Mouse (Mus musculus) layer of hippocampus, postnatal 14 days (tissue): ENCODE results near the gene Ttc9. TPM values are rescaled to one million over a fixed set of nuclear protein-coding genes. Genes with fewer than 3 reads are reported as not detected.

Experiments used
- DNase-seq, 2 experiments: peaks; one replicate each; pipeline ENCODE4 v3.0.0; 2021 to 2022; ENCODE audit warnings: low spot score in 2 of 2, mixed read lengths in 1 of 2
- total RNA-seq, 2 experiments: library from RNA; stranded (reverse); gene quantifications; 2 replicates each; pipeline ENCODE4 v1.2.3; 2021

Gene Ttc9
- total RNA-seq, 2 experiments from 2014 or later, result 49.8 to 50.4 TPM

GRCm38 (mm10) chr12:81653344-81653743, 22.3 kb downstream of the Ttc9 start:
- peak; percentile 16 to 42 for DNase-seq

DNA sequence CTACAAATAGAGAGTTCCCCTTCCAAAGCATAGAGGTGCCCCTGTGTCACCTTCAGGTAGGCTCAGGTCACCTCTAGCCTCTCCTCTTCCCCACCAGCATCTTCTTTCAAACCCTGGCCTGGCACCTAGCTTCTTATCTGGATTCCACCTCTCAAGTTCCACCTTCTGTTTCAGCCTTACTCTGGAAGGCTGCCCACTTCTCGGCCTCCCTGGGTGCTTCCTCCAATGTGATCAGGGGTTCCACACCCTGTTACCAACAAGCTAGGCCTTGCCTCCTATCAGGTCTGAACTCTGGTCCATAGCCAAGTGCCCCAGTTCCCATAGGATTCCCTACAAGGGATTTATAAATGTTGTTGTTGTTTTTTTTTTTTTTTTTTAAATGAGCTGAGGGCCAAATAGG, 26.3 kb downstream of the Ttc9 start:
- no peak for DNase-seq

DNA sequence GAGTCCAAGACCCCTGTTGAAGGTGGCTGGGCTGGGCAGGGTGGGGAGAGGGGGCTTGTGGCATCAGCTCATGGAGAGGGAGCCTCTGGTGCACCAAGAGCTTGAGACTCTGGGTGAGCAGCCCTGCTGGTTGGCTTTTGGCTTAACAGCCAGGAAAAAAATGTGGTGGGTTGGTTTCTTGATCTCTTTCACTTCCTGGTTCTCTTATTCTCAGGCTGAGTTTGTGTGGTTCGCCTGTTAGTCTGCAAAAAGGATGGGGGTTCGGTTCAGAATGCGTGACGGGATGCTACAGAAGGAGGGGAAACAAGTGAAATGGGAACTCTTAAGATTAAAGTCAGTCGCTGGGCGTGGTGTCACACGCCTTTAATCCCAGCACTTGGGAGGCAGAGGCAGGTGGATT, 27.0 kb downstream of the Ttc9 start:
- no peak for DNase-seq

GRCm38 (mm10) chr12:81662076-81662475, 31.0 kb downstream of the Ttc9 start:
- no peak for DNase-seq

DNA sequence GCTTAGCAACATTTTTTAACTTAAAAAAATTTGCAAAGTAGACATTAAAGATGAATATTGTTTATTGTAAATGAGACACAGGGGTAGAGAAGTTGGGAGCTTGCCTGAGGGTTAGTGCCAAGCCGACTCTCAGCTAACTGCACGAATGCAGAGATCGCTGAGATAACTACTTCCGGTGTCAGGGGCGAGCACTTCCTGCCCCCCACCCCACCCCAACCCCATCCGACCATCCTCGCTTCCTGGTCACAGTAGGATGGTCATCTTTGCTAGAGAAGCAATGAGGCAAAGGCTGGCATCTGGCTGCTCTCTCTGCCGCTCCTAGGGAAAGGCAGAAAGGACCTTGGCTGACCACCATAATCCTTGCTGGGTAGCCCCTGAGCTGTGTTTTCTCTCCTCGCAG, 32.1 kb downstream of the Ttc9 start:
- no peak for DNase-seq

DNA sequence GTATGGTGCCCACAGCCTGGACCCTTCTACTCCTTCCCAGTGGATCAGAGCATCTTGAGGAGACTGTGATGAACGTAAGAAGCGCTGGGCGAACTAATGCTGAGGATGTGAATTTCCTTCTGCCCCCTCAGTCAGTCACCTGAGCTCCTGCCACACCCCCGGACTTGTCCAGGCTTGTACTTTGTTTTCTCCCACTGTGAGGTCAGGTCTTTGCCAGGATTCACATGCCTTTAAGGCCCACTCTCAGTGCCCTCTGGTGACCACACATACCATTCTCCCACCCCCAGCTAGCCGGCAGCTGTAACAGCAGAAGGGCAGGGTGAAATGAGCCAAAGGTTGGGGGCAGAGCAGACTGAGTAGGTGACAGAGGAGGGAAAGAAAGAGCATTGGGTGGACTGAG, 32.9 kb downstream of the Ttc9 start:
- DNase-seq, result no peak

DNA sequence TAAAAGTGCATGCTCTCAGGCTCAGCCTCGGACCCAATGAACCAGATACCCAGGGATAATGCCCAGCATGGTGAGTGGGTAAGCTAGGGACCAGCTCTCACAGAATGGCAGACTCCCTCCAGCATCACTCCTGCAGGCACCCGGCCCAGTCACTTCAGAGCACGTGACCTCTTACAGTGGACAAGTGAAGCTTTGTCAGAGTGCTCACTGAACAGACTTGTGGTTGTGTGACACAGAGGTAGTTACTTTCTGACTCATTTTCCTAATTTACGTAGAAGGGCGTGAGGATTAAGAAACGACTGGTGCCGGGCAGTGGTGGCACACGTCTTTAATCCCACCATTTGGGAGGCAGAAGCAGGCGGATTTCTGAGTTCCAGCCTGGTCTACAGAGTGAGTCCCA, 37.4 kb downstream of the Ttc9 start:
- DNase-seq, result no peak

DNA sequence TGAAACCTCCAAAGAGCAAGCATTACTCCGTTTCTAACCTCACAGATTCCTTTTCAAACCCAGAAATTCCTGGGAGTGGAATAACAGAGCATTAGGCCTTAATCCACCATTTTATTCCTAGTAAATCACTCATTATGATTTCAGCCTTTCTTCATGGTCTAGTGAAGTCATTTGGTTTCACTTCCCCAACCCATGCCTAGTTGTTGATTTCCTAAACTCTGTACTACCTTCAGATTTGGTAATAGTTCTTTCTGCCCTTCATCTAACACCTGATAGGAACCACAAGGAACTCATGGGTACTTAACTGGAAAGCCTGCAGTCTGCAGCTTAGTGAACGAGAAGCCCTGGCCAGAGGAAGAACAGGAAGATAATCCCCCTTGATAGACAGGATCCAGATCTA, 44.5 kb downstream of the Ttc9 start:
- no peak for DNase-seq

DNA sequence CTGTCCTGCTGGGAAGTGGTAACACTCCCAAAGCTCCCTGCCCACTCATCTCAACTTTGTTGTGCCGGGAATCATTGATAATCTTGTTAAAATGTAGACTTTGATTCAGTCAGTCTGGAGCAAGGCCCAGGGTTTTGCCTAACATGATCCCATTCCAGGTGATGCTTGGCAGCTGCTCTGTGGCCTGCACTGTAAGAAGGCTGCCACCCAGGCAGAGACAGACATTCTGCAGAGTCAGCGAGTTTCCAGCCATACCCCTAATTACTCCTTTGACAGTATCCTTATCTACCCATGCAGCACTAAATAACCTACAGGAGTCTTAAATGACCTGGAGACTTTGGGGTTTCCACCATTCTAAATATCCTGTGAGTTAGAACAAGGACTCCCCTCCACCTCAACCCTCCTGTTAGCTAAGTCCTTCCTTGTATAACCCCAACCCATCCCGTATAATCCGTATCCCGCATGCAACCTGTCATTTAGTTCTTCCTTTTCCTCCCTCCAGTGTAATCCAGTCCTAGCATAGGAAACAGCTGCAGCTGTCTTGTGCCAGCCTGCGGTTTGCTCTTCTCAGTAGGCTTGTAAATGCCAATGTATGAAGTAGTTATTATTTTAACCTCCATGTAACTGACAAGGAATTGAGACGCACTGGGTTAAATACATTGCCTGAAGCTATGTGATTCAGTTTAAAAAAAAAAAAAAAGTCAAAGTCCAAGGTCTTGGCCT, 48.9 kb downstream of the Ttc9 start:
- DNase-seq, result no peak

- DNase-seq, result no peak
Observed at GRCm38 (mm10) chr12:81683395-81683794, 52.3 kb downstream of the Ttc9 start.

DNA sequence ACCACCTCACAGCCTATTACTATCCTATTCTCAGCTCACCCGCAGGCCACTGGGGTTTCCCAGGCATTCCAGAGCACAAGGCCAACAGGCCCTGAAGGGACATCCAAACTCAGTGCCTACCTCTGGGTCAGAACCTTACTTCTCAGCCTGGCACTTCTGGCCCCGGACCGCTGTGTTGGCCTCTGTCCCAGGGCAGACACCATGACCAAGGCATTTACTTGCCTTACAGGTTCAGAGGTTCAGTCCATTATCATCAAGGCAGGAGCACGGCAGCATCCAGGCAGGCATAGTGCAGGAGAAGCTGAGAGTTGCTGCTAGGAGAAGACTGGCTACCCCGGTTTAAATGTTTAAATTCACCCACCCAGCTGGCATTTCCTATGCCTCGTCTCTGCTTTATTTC, 53.0 kb downstream of the Ttc9 start:
- no peak for DNase-seq

DNA sequence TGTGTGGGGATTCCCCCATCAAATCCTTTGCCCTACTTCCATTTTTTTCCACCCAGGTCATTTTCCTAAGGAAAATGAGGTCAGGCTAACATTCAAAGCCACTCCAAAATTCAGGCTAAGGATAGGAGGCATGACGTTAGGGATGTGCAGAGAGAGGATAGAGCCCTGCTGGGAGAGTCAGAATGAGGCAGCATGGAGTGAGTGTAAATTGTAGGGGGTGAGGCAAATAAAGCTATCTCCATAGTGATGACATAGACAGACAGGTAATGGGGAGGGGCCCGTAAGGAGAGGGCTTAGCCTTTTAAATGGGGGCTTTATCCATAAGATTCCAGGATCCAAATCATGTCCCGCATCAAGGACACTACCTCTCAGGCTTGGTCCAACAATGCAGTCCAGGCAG, 54.9 kb downstream of the Ttc9 start:
- no peak for DNase-seq

GRCm38 (mm10) chr12:81686406-81687117, 55.5 kb downstream of the Ttc9 start:
- DNase-seq, result no peak

DNA sequence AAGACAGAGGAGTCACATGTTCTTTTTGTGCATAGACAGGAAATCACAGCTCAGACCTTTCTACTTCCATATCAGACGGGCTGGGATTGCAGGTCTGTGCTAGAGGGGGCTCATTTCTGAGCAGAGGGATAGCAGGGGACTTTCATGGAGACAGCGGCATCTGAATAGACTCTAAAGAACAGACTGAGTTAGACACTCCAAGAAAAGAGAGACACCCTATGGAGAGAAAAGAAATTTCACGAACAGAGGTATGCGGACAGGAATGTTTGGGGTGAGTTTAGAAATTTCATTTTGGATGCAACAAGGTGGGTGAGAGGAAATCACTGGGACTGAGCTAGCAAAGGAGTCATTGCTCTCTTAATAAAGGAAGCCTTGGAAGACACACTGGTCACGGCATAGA, 56.8 kb downstream of the Ttc9 start:
- DNase-seq, result no peak

DNA sequence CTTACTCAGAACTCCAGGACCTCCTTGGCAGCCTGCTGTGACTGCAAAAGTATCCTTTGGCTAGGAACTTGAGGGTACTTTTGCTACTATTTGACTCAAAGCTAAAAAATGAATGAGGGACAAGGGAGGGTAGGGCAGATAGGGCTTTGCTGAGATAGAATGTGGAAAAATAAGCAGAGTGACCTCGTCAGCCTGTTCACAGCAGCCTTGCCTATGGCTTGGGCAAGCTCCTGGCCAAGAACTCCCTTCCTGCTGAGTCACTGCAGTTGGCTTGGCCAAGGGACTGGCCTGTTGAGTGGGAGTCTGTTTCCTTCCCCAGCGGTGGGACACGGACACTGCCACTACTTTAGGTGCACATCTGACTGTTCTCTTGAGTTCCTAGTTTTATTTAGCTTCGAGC, 57.5 kb downstream of the Ttc9 start:
- no peak for DNase-seq

GRCm38 (mm10) chr12:81689505-81690056, 58.5 kb downstream of the Ttc9 start:
- no peak for DNase-seq

DNA sequence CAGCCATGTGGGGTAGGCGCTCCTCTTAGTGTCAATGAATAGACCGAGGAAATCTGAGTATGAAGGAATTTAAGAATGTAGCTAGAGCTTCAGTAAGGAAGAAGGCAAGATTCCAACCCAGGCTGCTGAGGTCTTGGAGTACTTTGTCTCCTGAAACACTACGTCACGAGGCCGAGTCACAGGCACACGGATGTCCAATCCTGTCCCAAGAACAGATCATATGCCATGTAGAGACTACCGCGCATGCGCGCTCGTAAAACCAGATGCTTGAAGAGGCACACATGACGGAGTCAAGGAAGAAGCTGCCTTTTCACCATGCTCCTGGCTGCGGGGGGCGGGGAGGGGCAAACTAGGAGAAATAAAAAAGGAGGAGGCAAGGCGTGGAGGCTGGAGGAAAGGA, 59.1 kb downstream of the Ttc9 start:
- no peak for DNase-seq

DNA sequence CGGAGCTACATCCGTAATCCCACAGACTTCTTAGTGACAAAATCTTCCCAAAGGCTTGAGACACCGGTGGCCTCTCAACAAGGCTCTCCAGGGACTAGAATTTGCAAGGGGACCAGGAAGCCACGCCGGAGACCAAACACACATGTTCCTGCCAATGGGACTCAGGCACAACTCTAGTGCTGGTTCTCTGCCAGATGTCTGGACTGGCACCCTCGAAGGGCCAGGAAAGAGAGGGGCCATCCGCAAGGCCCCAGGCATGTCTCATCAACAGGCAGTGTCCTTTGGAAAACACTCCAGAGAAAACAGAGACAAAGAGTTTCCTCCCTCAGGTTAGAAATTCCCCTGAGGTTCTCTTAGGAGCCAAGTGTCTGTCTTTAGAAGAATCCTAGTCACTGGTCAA, 59.7 kb downstream of the Ttc9 start:
- no peak for DNase-seq

GRCm38 (mm10) chr12:81691177-81691730, 60.2 kb downstream of the Ttc9 start:
- DNase-seq, result no peak

DNA sequence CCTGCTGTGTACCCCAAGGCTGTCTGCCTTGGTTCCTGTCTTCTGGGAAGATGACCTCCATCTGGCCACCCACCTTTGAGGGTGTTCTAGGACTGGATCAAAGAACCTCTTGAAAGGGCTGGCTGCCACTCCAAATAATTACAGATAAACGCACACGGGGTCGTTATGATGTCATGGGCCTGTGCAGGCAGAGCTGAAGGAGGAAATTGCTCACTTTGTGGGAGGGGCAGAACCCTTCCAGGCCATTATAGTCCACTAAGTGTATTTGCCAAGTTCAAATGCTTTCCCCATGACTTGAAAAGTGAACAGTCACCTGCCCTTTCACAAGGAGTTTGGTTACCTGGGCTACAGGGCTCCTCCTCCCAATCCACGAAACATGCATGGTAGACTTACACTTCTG, 67.0 kb downstream of the Ttc9 start:
- DNase-seq, result no peak

DNA sequence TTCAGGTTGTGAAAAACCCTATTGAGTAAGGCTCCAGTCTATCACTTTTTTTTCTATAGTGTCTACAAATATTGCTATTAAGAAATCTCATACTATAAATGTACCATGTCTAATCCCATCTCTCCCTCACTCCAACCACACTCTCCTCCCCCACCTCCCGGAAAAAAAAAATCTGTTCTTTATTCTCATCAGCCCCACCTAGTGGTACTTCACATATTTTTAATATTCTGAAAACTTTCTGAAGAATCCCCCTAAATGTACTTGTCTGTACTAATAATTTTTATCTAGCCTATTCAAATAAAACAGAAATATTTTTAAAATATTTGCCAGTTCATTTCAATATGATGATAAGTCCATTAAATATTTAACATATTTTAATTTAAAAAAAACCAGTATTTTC, 71.9 kb downstream of the Ttc9 start:
- peak in 1 of 2 experiments; percentile 32 for DNase-seq

- no peak for DNase-seq
Observed at GRCm38 (mm10) chr12:81712618-81713017, 81.6 kb downstream of the Ttc9 start.
